Mouse (Mus musculus): ENCODE measurements around the gene Sncb. TPM values are rescaled to one million over a fixed set of nuclear protein-coding genes. Genes with fewer than 3 reads are reported as not detected.

Sncb gene
- 0.37 and 0.63 TPM in 2 replicates for polyA plus RNA-seq (2012; rRNA removed)

GRCm38 (mm10) chr13:54766192-54766768, at the start of gene Sncb:
Gene Sncb (minus strand): TSS chr13:54766595.
- WGBS, result 3% methylated on average over 35 of the region's 35 CpGs
- Histone ChIP-seq H3K4me3 (ENCODE audit: low read depth, low read length) (peak within 1 kb of the TSS; percentile 53), H3K27ac (ENCODE audit: insufficient read depth, low read depth, low read length) (no peak within 1 kb of the TSS), H3K27me3 (ENCODE audit: control insufficient read depth, insufficient read depth, low read length) (peaks cover 20% of the 10 kb centered on the region), H3K36me3 (ENCODE audit: control insufficient read depth, insufficient read depth, low read length) (no peaks in the 10 kb centered on the region), H3K4me1 (ENCODE audit: control insufficient read depth, insufficient read depth, insufficient read length, low read length) (peaks cover 9% of the 10 kb centered on the region)
- peak; percentile 22; the same call in 1 of the 2 replicates for TF ChIP-seq CTCF (IDR thresholded peaks at IDR 0.05; ENCODE audit: extremely low read depth, insufficient read length, insufficient replicate concordance, low read depth, low read length)
- no peak for TF ChIP-seq POLR2A (IDR thresholded peaks at IDR 0.05; ENCODE audit: low read depth, low read length)

- Histone ChIP-seq H3K27ac (ENCODE audit: insufficient read depth, low read depth, low read length) (no peak overlapping the region), H3K4me1 (ENCODE audit: control insufficient read depth, insufficient read depth, insufficient read length, low read length) (no peaks in the 10 kb centered on the region), H3K27me3 (ENCODE audit: control insufficient read depth, insufficient read depth, low read length) (no peaks in the 10 kb centered on the region), H3K4me3 (ENCODE audit: low read depth, low read length) (no peak overlapping the region), H3K36me3 (ENCODE audit: control insufficient read depth, insufficient read depth, low read length) (no peaks in the 10 kb centered on the region)
- TF ChIP-seq CTCF (IDR thresholded peaks at IDR 0.05; ENCODE audit: extremely low read depth, insufficient read length, insufficient replicate concordance, low read depth, low read length) (no peak), POLR2A (IDR thresholded peaks at IDR 0.05; ENCODE audit: low read depth, low read length) (no peak)
- WGBS, result 82% methylated on average over 9 of the region's 9 CpGs
Measured at GRCm38 (mm10) chr13:54813381-54813780, 47.0 kb upstream of the Sncb start.

GRCm38 (mm10) chr13:54811476-54811875, 45.1 kb upstream of the Sncb start:
- Histone ChIP-seq H3K4me1 (ENCODE audit: control insufficient read depth, insufficient read depth, insufficient read length, low read length) (no peaks in the 10 kb centered on the region), H3K27me3 (ENCODE audit: control insufficient read depth, insufficient read depth, low read length) (no peaks in the 10 kb centered on the region), H3K4me3 (ENCODE audit: low read depth, low read length) (no peak overlapping the region), H3K36me3 (ENCODE audit: control insufficient read depth, insufficient read depth, low read length) (no peaks in the 10 kb centered on the region), H3K27ac (ENCODE audit: insufficient read depth, low read depth, low read length) (no peak overlapping the region)
- no peak for TF ChIP-seq CTCF (IDR thresholded peaks at IDR 0.05; ENCODE audit: extremely low read depth, insufficient read length, insufficient replicate concordance, low read depth, low read length)
- TF ChIP-seq POLR2A (IDR thresholded peaks at IDR 0.05; ENCODE audit: low read depth, low read length), result no peak
- WGBS, result 65% methylated on average over 7 of the region's 7 CpGs

- no peaks in the 10 kb centered on the region for H3K36me3 ChIP-seq (ENCODE audit: control insufficient read depth, insufficient read depth, low read length)
- no peaks in the 10 kb centered on the region for H3K27me3 ChIP-seq (ENCODE audit: control insufficient read depth, insufficient read depth, low read length)
- H3K4me3 ChIP-seq (ENCODE audit: low read depth, low read length), result no peak overlapping the region
- H3K27ac ChIP-seq (ENCODE audit: insufficient read depth, low read depth, low read length), result no peak overlapping the region
- H3K4me1 ChIP-seq (ENCODE audit: control insufficient read depth, insufficient read depth, insufficient read length, low read length), result no peaks in the 10 kb centered on the region
- WGBS, result 67% methylated on average over 12 of the region's 12 CpGs
- no peak for TF ChIP-seq POLR2A (IDR thresholded peaks at IDR 0.05; ENCODE audit: low read depth, low read length)
- TF ChIP-seq CTCF (IDR thresholded peaks at IDR 0.05; ENCODE audit: extremely low read depth, insufficient read length, insufficient replicate concordance, low read depth, low read length), result no peak
Measured at GRCm38 (mm10) chr13:54808067-54808466, 41.7 kb upstream of the Sncb start.

- no peaks in the 10 kb centered on the region for H3K36me3 ChIP-seq (ENCODE audit: control insufficient read depth, insufficient read depth, low read length)
- no peaks in the 10 kb centered on the region for H3K27me3 ChIP-seq (ENCODE audit: control insufficient read depth, insufficient read depth, low read length)
- WGBS, result 53% methylated on average over 13 of the region's 13 CpGs
- H3K4me1 ChIP-seq (ENCODE audit: control insufficient read depth, insufficient read depth, insufficient read length, low read length), result no peaks in the 10 kb centered on the region
- H3K27ac ChIP-seq (ENCODE audit: insufficient read depth, low read depth, low read length), result no peak overlapping the region
- TF ChIP-seq POLR2A (IDR thresholded peaks at IDR 0.05; ENCODE audit: low read depth, low read length) (no peak), CTCF (IDR thresholded peaks at IDR 0.05; ENCODE audit: extremely low read depth, insufficient read length, insufficient replicate concordance, low read depth, low read length) (no peak)
- no peak overlapping the region for H3K4me3 ChIP-seq (ENCODE audit: low read depth, low read length)
Measured at GRCm38 (mm10) chr13:54806434-54806976, 40.1 kb upstream of the Sncb start.

GRCm38 (mm10) chr13:54805134-54805838, 38.9 kb upstream of the Sncb start:
- Histone ChIP-seq H3K4me3 (ENCODE audit: low read depth, low read length) (no peak overlapping the region), H3K27me3 (ENCODE audit: control insufficient read depth, insufficient read depth, low read length) (no peaks in the 10 kb centered on the region), H3K36me3 (ENCODE audit: control insufficient read depth, insufficient read depth, low read length) (no peaks in the 10 kb centered on the region), H3K27ac (ENCODE audit: insufficient read depth, low read depth, low read length) (no peak overlapping the region), H3K4me1 (ENCODE audit: control insufficient read depth, insufficient read depth, insufficient read length, low read length) (no peaks in the 10 kb centered on the region)
- WGBS, result 39% methylated on average over 21 of the region's 21 CpGs
- TF ChIP-seq CTCF (IDR thresholded peaks at IDR 0.05; ENCODE audit: extremely low read depth, insufficient read length, insufficient replicate concordance, low read depth, low read length) (no peak), POLR2A (IDR thresholded peaks at IDR 0.05; ENCODE audit: low read depth, low read length) (no peak)

GRCm38 (mm10) chr13:54803010-54803409, 36.6 kb upstream of the Sncb start:
- Histone ChIP-seq H3K27ac (ENCODE audit: insufficient read depth, low read depth, low read length) (no peak overlapping the region), H3K4me1 (ENCODE audit: control insufficient read depth, insufficient read depth, insufficient read length, low read length) (no peaks in the 10 kb centered on the region), H3K4me3 (ENCODE audit: low read depth, low read length) (no peak overlapping the region), H3K27me3 (ENCODE audit: control insufficient read depth, insufficient read depth, low read length) (no peaks in the 10 kb centered on the region), H3K36me3 (ENCODE audit: control insufficient read depth, insufficient read depth, low read length) (no peaks in the 10 kb centered on the region)
- 79% methylated on average over 6 of the region's 6 CpGs for WGBS
- TF ChIP-seq POLR2A (IDR thresholded peaks at IDR 0.05; ENCODE audit: low read depth, low read length), result no peak
- peak; percentile 44; the same call in 1 of the 2 replicates for TF ChIP-seq CTCF (IDR thresholded peaks at IDR 0.05; ENCODE audit: extremely low read depth, insufficient read length, insufficient replicate concordance, low read depth, low read length)

All from small intestine, adult 2 months (tissue).